Mouse (Mus musculus) heart, postnatal 0 days (tissue): ENCODE measurements at regions not wholly inside any gene's neighbourhood (a gene's known extent, or its start where the extent isn't known, plus 50 kb on each side); places are given as distances from the start of the nearest gene placed in this dataset.
A peak's percentile ranks its signal among the peaks of the same experiment; 100 is the strongest.

Experiments
- ATAC-seq: fragments of 200-750 bp; cut with Nextera tagmentation; 2 replicates; pipeline ENCODE4 v1.8.0; 2017; ENCODE audit warnings: low read depth, moderate number of reproducible peaks, moderate library complexity; ENCODE audit not compliant: insufficient read depth
- DNase-seq: peaks from one replicate; pipeline ENCODE4 v3.0.0-alpha.2; 2016; ENCODE audit warnings: low spot score
- H3K27ac ChIP-seq: fragments of 300-500 bp; sonication (generic); 2 replicates; pipeline ENCODE4 v1.5.1; 2014; ENCODE audit warnings: low read depth, mild to moderate bottlenecking
- H3K27me3 ChIP-seq: fragments of 300-500 bp; sonication (generic); 2 replicates; pipeline ENCODE4 v1.6.1; 2014; ENCODE audit warnings: low read length, mixed read lengths; ENCODE audit not compliant: control insufficient read depth, insufficient read depth
- H3K36me3 ChIP-seq: fragments of 300-500 bp; sonication (generic); replicated peaks from 2 replicates; pipeline ENCODE4 v1.6.1; 2014; ENCODE audit warnings: low read length, mixed read lengths; ENCODE audit not compliant: control insufficient read depth, insufficient read depth
- H3K4me1 ChIP-seq: fragments of 300-500 bp; sonication (generic); 2 replicates; pipeline ENCODE4 v1.6.1; 2014; ENCODE audit warnings: antibody characterized with exemption; ENCODE audit not compliant: control insufficient read depth, insufficient read depth
- H3K4me2 ChIP-seq: fragments of 300-500 bp; sonication (generic); 2 replicates; pipeline ENCODE4 v1.6.1; 2014; ENCODE audit warnings: low read depth, mild to moderate bottlenecking, low read length, moderate library complexity
- H3K4me3 ChIP-seq: fragments of 300-500 bp; sonication (generic); 2 replicates; pipeline ENCODE4 v1.5.1; 2014; ENCODE audit warnings: low read depth, low read length
- H3K9ac ChIP-seq: fragments of 300-500 bp; sonication (generic); replicated peaks from 2 replicates; pipeline ENCODE4 v1.6.1; 2014; ENCODE audit warnings: low read depth, low read length, mixed read lengths
- H3K9me3 ChIP-seq: fragments of 300-500 bp; sonication (generic); replicated peaks from 2 replicates; pipeline ENCODE4 v1.6.1; 2016; ENCODE audit warnings: low read length; ENCODE audit not compliant: control insufficient read depth
- CTCF ChIP-seq: IDR thresholded peaks from 2 replicates; pipeline ENCODE4 v1.5.1; 2016; ENCODE audit warnings: antibody characterized with exemption, control low read depth, low read depth
- EP300 ChIP-seq: IDR thresholded peaks from 2 replicates; pipeline ENCODE4 v1.6.1; 2016; ENCODE audit warnings: antibody characterized with exemption, low read depth
- WGBS: fragments of 180-500 bp; shearing (Covaris S2); extraction: QIAGEN DNeasy Blood & Tissue Kit; methylation state at CpG from one replicate; pipeline ENCODE4 v1.1.7; 2014; 5-methylcytosine and 5-hydroxymethylcytosine counted together

GRCm38 (mm10) chr14:80976662-80977061 is 992.8 kb downstream of the Olfm4 start:
- TF ChIP-seq CTCF, result no peak
- no peak for TF ChIP-seq EP300
- no peak overlapping the region for H3K9ac ChIP-seq
- no peak for DNase-seq
- 59% methylated on average over 5 of the region's 5 CpGs for WGBS
- no peaks in the 10 kb centered on the region for H3K9me3 ChIP-seq
- H3K4me3 ChIP-seq, result no peak overlapping the region
- no peak overlapping the region for H3K4me2 ChIP-seq
- H3K27me3 ChIP-seq, result no peaks in the 10 kb centered on the region
- 0 out of 2 replicates have a peak, but pooled peaks cover 4% of the 10 kb centered on the region for H3K4me1 ChIP-seq
- no peak for ATAC-seq
- no peaks in the 10 kb centered on the region for H3K36me3 ChIP-seq
- no peak overlapping the region for H3K27ac ChIP-seq

- no peak overlapping the region for H3K27ac ChIP-seq
- no peaks in the 10 kb centered on the region for H3K36me3 ChIP-seq
- peak overlapping the region; percentile 1; the same call in 1 of the 2 replicates for H3K4me2 ChIP-seq
- H3K9ac ChIP-seq, result no peak overlapping the region
- WGBS, result 15% methylated on average over 5 of the region's 5 CpGs
- H3K9me3 ChIP-seq, result no peaks in the 10 kb centered on the region
- 0 out of 2 replicates have a peak, but pooled peaks cover 4% of the 10 kb centered on the region for H3K4me1 ChIP-seq
- no peak for DNase-seq
- TF ChIP-seq EP300 (no peak), CTCF (no peak)
- peak; percentile 57; the same call in 1 of the 2 replicates for ATAC-seq
- H3K27me3 ChIP-seq, result no peaks in the 10 kb centered on the region
- H3K4me3 ChIP-seq, result no peak overlapping the region
These were observed 995.6 kb downstream of the Olfm4 start for GRCm38 (mm10) chr14:80979475-80979874.

- Histone ChIP-seq H3K4me2 (no peak overlapping the region), H3K9ac (no peak overlapping the region), H3K4me1 (no peaks in the 10 kb centered on the region), H3K4me3 (no peak overlapping the region), H3K27me3 (no peaks in the 10 kb centered on the region), H3K27ac (no peak overlapping the region), H3K36me3 (no peaks in the 10 kb centered on the region), H3K9me3 (no peaks in the 10 kb centered on the region)
- DNase-seq (no peak), ATAC-seq (no peak)
- WGBS, result 53% methylated on average over 3 of the region's 3 CpGs
- TF ChIP-seq EP300 (no peak), CTCF (no peak)
These were observed 1006.3 kb downstream of the Olfm4 start for GRCm38 (mm10) chr14:80990192-80990591.

- no peak overlapping the region for H3K4me2 ChIP-seq
- no peaks in the 10 kb centered on the region for H3K27me3 ChIP-seq
- no peaks in the 10 kb centered on the region for H3K4me1 ChIP-seq
- no peaks in the 10 kb centered on the region for H3K9me3 ChIP-seq
- H3K27ac ChIP-seq, result no peak overlapping the region
- ATAC-seq (no peak), DNase-seq (no peak)
- H3K4me3 ChIP-seq, result no peak overlapping the region
- 79% methylated on average over 1 of the region's 1 CpGs for WGBS
- no peak for TF ChIP-seq CTCF
- TF ChIP-seq EP300, result no peak
- H3K36me3 ChIP-seq, result no peaks in the 10 kb centered on the region
- H3K9ac ChIP-seq, result no peak overlapping the region
These were observed 1006.9 kb downstream of the Olfm4 start for GRCm38 (mm10) chr14:80990679-80991286.

GRCm38 (mm10) chr14:80999030-80999429 is 1015.1 kb downstream of the Olfm4 start:
- H3K9me3 ChIP-seq, result no peaks in the 10 kb centered on the region
- no peaks in the 10 kb centered on the region for H3K4me1 ChIP-seq
- TF ChIP-seq EP300, result no peak
- TF ChIP-seq CTCF, result no peak

GRCm38 (mm10) chr14:81013208-81013607 is 1029.3 kb downstream of the Olfm4 start:
- no peak overlapping the region for H3K4me2 ChIP-seq
- no peaks in the 10 kb centered on the region for H3K4me1 ChIP-seq
- no peak overlapping the region for H3K4me3 ChIP-seq
- no peak for ATAC-seq
- no peaks in the 10 kb centered on the region for H3K9me3 ChIP-seq
- no peak overlapping the region for H3K9ac ChIP-seq
- DNase-seq, result no peak
- no peak overlapping the region for H3K27ac ChIP-seq
- WGBS, result 63% methylated on average over 5 of the region's 5 CpGs
- TF ChIP-seq CTCF (no peak), EP300 (no peak)
- no peaks in the 10 kb centered on the region for H3K36me3 ChIP-seq
- no peaks in the 10 kb centered on the region for H3K27me3 ChIP-seq

More at GRCm38 (mm10) chr14:80999030-80999429, 1015.1 kb downstream of the Olfm4 start:
- no peaks in the 10 kb centered on the region for H3K36me3 ChIP-seq
- no peak overlapping the region for H3K4me3 ChIP-seq
- H3K9ac ChIP-seq, result no peak overlapping the region
- H3K4me2 ChIP-seq, result no peak overlapping the region
- no peak overlapping the region for H3K27ac ChIP-seq
- no peaks in the 10 kb centered on the region for H3K27me3 ChIP-seq
- ATAC-seq (no peak), DNase-seq (no peak)
- WGBS, result 76% methylated on average over 1 of the region's 1 CpGs
